Mouse (Mus musculus) embryonic fibroblast, embryonic 13.5 days (primary cell): Measurements from ENCODE around the gene 4932415D10Rik. TPM values are rescaled to one million over a fixed set of nuclear protein-coding genes. Genes with fewer than 3 reads are reported as not detected.
A peak's percentile ranks its signal among the peaks of the same experiment; 100 is the strongest.

Experiments
- H3K27ac ChIP-seq: 2 replicates; pipeline ENCODE4 v1.5.1; 2012; ENCODE audit warnings: low read length, control low read depth, inconsistent platforms; ENCODE audit not compliant: insufficient read depth
- H3K4me1 ChIP-seq: 2 replicates; pipeline ENCODE4 v1.6.1; 2011; ENCODE audit warnings: low read length; ENCODE audit not compliant: control insufficient read depth, insufficient read depth
- H3K4me3 ChIP-seq: 2 replicates; pipeline ENCODE4 v1.5.1; 2011; ENCODE audit warnings: mild to moderate bottlenecking, control low read depth, low read length; ENCODE audit not compliant: insufficient read depth
- CTCF ChIP-seq: IDR thresholded peaks from 2 replicates; pipeline ENCODE4 v1.5.1; 2011; ENCODE audit warnings: mild to moderate bottlenecking, control low read depth, low read length, moderate library complexity, borderline replicate concordance; ENCODE audit not compliant: insufficient read depth
- POLR2A ChIP-seq: IDR thresholded peaks from 2 replicates; pipeline ENCODE4 v1.6.1; 2011; ENCODE audit warnings: low read depth, mild to moderate bottlenecking, control low read depth, low read length, moderate library complexity
- polyA plus RNA-seq: library from polyadenylated mRNA; stranded (reverse); fragments of >200 nt; gene quantifications from 2 replicates; pipeline ENCODE4 v1.2.4, GENCODE M21; 2011; ENCODE audit warnings: low read depth; ENCODE audit not compliant: missing spikeins, insufficient read length

The 4932415D10Rik gene
- polyA plus RNA-seq, 1 experiment: not detected

- H3K4me1 ChIP-seq: no peaks in the 10 kb centered on the region
- H3K27ac ChIP-seq: peak within 1 kb of the TSS; percentile 19; the same call in 1 of the 2 replicates
- TF ChIP-seq CTCF: no peak
- TF ChIP-seq POLR2A: peak; percentile 75
- peak within 1 kb of the TSS; percentile 67 for H3K4me3 ChIP-seq
Observed at GRCm38 (mm10) chr10:82240742-82241400, 75.5 kb downstream of the 4932415D10Rik start, which contains the start of gene Zfp938. Gene Zfp938, minus strand, starts transcription at chr10:82241280.

Other genes with a start within 250 kb of the 4932415D10Rik start
- gene BC024063, start 233.2 kb downstream of the 4932415D10Rik start, polyA plus RNA-seq: 3.5 and 4.4 TPM in 2 replicates
- gene AU041133, start 188.6 kb downstream of the 4932415D10Rik start, polyA plus RNA-seq: 4.0 and 4.5 TPM in 2 replicates
- gene Zfp938, start 75.3 kb downstream of the 4932415D10Rik start, polyA plus RNA-seq: 11.0 and 14.0 TPM in 2 replicates
- 6.1 and 8.6 TPM in 2 replicates for gene Gm4924, start 37.7 kb upstream of the 4932415D10Rik start, polyA plus RNA-seq
- gene Gm1553, start 176.0 kb upstream of the 4932415D10Rik start, polyA plus RNA-seq: not detected in 2 replicates